Mouse (Mus musculus): Measurements from ENCODE around the gene Mrap. TPM values are rescaled to one million over a fixed set of nuclear protein-coding genes. Genes with fewer than 3 reads are reported as not detected.

Mrap gene
- polyA plus RNA-seq, 1 experiment from 2014 or later = 2.5 TPM

- Histone ChIP-seq H3K9me3 (replicated peaks; ENCODE audit: control insufficient read depth, low read length) (no peaks in the 10 kb centered on the region), H3K27ac (ENCODE audit: low read length) (no peak overlapping the region), H3K27me3 (ENCODE audit: control insufficient read depth, insufficient read depth, low read length) (no peaks in the 10 kb centered on the region), H3K4me3 (replicated peaks; ENCODE audit: low read length) (no peak overlapping the region), H3K36me3 (ENCODE audit: control insufficient read depth, insufficient read depth, low read length) (no peaks in the 10 kb centered on the region), H3K4me1 (ENCODE audit: control insufficient read depth, insufficient read depth, low read length) (no peaks in the 10 kb centered on the region), H3K9ac (ENCODE audit: low read length) (no peak overlapping the region), H3K4me2 (ENCODE audit: low read depth, low read length) (no peak overlapping the region)
- ATAC-seq (ENCODE audit: insufficient read depth, low FRiP score) = no peak
Observed at GRCm38 (mm10) chr16:90794708-90795107, 56.7 kb downstream of the Mrap start.

DNA sequence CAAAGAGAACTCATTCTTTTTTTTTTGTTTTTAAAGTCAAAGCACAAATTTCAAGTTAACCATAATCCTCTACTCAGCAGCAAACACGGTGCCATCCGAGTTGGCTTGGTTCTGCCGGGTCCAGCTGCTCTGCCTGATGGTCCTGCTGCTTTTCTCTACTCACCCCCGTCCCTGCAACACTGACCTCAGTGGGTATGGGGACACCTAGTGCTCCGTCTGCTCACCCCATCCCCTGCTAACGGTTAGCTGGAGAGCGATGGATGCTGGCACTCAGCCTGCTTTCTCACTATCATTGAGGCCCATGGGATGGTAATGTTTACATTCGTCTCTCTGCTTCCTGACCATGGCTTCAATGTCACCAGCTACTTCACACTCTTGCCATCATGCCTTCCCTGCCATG lies 60.4 kb downstream of the Mrap start:
- H3K9me3 ChIP-seq (replicated peaks; ENCODE audit: control insufficient read depth, low read length) = no peaks in the 10 kb centered on the region
- no peak overlapping the region for H3K9ac ChIP-seq (ENCODE audit: low read length)
- no peak overlapping the region for H3K27ac ChIP-seq (ENCODE audit: low read length)
- no peaks in the 10 kb centered on the region for H3K4me1 ChIP-seq (ENCODE audit: control insufficient read depth, insufficient read depth, low read length)
- no peak overlapping the region for H3K4me3 ChIP-seq (replicated peaks; ENCODE audit: low read length)
- no peaks in the 10 kb centered on the region for H3K27me3 ChIP-seq (ENCODE audit: control insufficient read depth, insufficient read depth, low read length)
- no peaks in the 10 kb centered on the region for H3K36me3 ChIP-seq (ENCODE audit: control insufficient read depth, insufficient read depth, low read length)
- 85% methylated on average over 8 of the region's 8 CpGs for WGBS
- H3K4me2 ChIP-seq (ENCODE audit: low read depth, low read length) = no peak overlapping the region
- no peak for ATAC-seq (ENCODE audit: insufficient read depth, low FRiP score)

DNA sequence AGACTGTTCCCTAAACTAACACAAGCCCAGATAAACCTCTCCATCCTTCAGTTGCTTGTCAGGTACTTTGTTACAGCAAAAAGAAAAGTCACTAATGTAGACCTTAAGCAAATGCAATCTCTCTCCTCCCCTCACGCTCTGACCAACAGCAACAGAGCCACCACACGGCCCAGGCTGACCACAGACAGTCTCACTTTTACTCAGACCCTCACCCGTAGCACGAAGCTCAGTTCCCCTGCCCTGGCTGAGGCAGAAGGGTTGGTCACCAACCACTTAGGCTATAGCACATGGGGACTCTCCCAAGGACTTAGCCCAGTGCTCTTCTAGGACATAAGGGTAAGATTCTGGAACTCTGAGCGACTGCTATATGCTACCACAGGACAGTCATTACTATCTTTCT lies 60.8 kb downstream of the Mrap start:
- Histone ChIP-seq H3K27ac (ENCODE audit: low read length) (no peak overlapping the region), H3K9me3 (replicated peaks; ENCODE audit: control insufficient read depth, low read length) (no peaks in the 10 kb centered on the region), H3K4me2 (ENCODE audit: low read depth, low read length) (no peak overlapping the region), H3K36me3 (ENCODE audit: control insufficient read depth, insufficient read depth, low read length) (no peaks in the 10 kb centered on the region), H3K4me1 (ENCODE audit: control insufficient read depth, insufficient read depth, low read length) (no peaks in the 10 kb centered on the region), H3K4me3 (replicated peaks; ENCODE audit: low read length) (no peak overlapping the region), H3K9ac (ENCODE audit: low read length) (no peak overlapping the region), H3K27me3 (ENCODE audit: control insufficient read depth, insufficient read depth, low read length) (no peaks in the 10 kb centered on the region)
- no peak for ATAC-seq (ENCODE audit: insufficient read depth, low FRiP score)
- WGBS = 77% methylated on average over 5 of the region's 5 CpGs

Other genes with a start within 250 kb of the Mrap start
- gene Mis18a, start 10.8 kb upstream of the Mrap start, polyA plus RNA-seq (2015; fragmentation: Nextera tagmentation; extraction: Ambion mirVana) = 50.4 and 52.1 TPM in 2 replicates
- gene Urb1, start 72.2 kb downstream of the Mrap start, polyA plus RNA-seq (2015; fragmentation: Nextera tagmentation; extraction: Ambion mirVana) = 7.8 and 8.1 TPM in 2 replicates
- 2.2 and 2.6 TPM in 2 replicates for gene Eva1c, start 88.5 kb downstream of the Mrap start, polyA plus RNA-seq (2015; fragmentation: Nextera tagmentation; extraction: Ambion mirVana)
- 35.1 and 37.3 TPM in 2 replicates for gene Cfap298, start 196.9 kb downstream of the Mrap start, polyA plus RNA-seq (2015; fragmentation: Nextera tagmentation; extraction: Ambion mirVana)